Mouse (Mus musculus) MN1 (cell line): ENCODE measurements around the gene Gli3.

Experiments
- DNase-seq: peaks from one replicate; pipeline ENCODE4 v3.0.0-alpha.2; 2016; ENCODE audit warnings: low spot score

The Gli3 gene

DNA sequence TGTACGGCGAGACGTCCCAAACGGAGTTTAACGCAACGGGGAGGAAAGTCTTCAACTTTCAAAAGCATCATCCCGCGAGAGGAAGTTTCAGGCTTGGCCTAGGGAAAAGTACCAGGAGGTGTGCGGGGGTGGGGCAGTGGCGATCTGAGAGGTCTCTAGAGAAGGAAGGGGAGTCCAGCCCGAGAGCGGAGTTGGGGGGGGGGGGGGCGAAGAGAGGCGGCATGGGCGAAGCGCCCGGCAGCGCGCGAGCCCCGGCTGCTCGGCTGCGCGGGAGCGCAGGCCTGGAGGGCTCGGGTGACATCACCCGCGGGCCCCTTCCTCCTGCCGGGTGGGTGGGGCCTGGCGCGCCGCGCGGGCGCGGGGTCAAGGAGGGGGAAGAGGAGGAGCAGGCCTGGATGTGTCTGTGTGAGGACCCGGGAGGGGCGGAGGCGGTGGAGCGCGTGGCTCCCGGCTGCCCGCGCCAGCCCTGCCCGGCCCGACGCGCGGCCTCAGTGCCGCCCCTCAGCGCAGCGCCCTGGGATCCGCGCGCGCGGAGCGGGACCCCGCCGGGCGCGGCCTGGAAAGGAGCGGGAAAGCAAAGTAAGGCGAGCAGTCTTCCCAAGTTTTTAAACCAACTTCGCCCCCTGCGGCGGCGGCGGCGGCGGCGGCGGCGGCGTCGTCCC lies at the start of gene Gli3:
TSS of gene Gli3 (plus strand) at position 406 of the 662 bp plus-strand sequence.
- peak; percentile 44 for DNase-seq

DNA sequence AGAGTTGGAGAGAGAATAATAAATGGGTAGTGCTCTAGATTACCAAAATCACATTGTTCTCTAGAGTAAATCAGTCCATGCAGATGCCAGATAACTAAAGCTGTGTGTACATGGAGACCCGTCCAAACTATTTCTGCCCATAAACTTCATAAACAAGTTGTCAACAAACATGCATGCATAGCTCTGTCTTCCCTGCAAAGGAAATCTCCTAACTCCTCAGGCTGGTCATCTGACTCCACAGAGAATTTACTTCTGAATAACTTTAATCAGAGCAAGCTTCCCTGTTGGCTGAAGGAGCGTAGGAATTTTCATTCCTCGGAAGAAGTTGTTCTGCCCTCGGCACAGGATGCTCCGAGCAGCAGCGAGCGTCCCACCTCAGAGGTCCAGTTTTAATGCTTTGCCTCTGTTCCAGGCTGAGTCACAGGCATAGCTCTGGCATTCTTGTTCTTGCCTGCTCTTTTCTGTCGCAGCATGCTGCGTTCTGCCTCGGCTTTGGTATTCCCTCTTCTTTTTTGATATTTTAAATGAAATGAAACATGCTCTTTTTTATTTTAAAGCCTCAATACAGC lies 41.8 kb upstream of the Gli3 start:
- no peak for DNase-seq

DNA sequence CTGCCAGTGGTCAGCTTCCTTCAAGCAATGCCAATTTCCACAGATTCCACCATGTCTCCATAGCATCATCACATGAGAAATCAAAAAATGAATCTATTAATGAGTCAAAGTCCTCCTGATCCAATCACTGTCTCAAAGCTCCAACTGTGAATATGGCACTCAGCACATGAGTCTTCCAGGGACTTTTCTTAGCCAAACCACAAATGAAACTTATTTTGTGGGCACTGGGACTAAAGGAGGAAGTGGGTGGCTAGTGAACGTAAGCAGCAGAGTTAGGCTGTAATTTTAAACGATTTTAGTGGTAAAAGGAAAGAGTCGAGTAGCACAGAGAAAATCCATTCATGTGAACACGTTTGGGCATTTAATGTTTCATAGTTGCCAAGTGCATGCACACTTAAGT lies 21.0 kb upstream of the Gli3 start:
- no peak for DNase-seq

DNA sequence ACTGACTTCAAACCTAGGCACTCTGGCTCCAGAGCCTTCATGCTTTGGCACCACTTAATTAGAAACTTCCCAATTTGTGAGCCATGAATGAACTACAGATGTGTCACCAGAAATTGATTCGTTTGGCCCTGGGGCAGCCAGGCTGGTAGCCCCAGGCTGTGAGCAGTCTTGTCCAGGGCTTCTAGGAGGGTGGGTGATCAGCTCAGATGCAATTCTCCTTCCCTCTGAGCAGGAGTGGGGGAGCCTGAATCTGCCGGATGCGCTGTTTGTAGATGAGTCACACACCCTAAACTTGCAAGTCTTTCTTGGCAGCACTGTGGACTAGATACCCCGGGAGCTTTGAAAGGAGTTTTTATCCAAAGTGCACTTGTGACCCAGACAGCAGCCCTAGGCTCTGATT lies 18.7 kb upstream of the Gli3 start:
- DNase-seq, result no peak

DNA sequence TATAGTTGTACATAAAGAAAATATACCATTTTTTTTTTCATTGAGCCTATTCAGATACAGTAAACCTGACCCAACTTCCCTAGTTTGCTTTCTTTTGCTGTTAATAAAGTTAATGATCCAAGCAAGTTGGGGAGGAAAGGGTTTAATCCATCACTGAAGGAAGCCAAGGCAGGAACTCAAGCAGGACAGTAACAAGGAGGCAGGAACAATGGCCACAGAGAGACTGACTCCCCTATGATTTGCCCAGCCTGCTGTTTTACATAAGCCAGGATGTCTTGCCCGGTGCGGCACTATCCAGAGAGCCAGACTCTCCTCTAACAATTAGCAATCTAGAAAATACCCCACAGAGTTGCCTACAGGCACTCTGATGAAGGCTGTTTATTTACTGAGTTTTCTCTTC lies 17.4 kb upstream of the Gli3 start:
- no peak for DNase-seq

DNA sequence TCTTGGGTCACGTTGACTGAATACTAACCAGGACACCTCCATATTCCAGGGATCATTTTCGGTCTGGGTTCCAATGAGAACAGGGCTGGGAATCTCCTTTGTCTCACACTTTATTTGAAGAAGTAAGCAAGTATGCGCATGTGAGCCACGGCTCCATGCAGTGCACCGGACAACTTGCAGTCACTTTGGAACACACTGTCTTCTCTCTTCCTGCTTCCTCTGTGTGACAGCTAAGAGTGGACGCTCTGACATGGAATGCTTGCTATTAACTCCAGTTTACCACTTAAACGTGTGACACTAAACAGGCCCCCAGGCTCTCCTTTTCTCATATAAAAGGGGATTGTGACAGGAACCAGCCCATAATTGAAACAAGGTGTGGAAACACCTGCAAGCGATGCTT lies 17.0 kb upstream of the Gli3 start:
- DNase-seq, result no peak

DNA sequence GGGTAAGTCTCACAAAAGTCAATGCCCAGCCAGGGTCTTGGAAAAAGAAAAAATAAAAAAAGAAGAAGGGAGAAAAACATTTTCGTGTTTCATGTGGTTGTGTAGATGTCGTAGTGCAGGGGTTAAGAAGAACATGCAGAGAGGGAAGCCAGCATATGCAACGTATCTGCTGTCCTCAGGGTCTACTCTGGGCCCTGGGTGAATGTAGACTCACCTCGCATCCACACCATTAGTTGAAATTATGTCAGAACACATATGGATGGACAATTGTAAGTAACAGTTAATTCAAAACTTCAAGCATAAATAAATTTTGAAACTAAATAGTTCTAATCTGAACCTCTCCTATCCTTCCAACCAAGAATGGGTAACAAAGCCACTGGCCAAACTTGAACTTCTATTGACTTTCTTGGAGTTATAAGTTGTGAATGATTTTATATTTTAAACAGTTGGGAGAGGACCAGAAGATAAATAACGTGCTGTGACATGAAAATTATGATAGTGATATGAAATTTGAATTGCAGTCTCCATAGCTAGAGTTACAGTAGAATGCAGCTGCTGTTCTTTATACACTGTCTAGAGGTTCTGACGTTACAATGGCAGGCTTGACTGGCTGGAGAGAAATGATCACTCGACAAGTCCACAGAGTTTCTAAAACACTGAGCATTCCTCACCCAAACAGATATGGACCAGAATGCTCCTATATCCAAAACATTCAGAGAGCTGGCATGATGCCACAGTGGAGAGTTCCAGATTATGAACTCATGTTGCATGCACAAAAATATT lies 16.1 kb upstream of the Gli3 start:
- DNase-seq, result no peak

DNA sequence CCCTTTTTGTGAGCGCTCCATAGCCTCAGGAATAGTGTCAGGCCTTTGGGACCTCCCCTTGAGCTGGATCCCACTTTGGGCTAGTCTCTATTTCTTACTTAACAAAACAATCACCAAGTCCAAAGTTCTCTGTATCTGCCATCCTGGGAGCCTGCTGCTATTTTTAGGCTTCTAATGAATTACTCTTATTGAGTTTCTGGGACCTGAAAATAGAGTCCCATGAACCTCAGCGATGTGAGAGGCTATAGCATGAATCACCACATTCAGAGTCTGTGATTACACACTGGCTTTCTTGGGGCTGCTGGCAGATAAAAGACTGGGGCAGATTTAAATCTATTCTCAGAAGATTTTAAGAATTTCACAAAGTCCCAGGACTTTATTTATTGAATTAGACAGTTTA lies 12.1 kb upstream of the Gli3 start:
- no peak for DNase-seq

DNA sequence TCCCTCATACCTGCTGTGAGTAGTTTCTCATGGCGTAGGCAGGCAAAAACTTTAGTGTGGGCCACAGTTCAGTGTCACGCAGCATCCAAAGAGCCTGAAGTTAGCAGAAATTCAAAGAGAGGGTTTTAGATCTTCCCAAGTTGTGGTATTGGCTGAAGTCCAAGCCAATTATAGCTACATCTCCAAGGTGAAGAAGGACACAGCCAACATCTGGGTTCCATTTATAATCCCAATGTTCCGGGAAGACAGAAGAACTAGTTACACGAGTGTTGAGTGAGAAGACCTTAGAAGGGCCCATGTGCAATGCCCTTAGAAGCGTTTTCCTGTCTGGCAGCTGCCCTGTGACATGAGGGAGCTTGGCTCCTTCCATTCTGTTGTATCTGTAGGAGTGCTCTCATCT lies 5.2 kb upstream of the Gli3 start:
- DNase-seq, result no peak

DNA sequence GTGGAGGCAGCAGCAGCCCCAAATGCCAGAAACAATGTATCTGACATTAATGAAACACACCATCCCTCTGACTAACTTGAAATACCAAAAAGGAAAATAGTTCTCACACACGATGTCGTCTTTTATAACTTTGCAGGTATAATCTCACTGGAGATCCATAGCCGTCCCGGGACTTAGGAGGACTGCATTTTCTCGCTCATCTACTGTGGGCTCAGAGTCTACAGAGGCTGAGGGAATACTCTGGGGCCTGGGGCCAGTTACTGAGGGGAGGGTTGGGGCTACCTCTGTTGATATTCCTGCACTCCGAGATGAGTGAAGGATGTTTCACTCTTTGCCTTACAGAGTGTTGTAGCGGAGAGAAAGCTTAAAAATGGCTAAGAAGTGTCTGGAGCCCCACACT lies 1.1 kb upstream of the Gli3 start:
- DNase-seq, result no peak

DNA sequence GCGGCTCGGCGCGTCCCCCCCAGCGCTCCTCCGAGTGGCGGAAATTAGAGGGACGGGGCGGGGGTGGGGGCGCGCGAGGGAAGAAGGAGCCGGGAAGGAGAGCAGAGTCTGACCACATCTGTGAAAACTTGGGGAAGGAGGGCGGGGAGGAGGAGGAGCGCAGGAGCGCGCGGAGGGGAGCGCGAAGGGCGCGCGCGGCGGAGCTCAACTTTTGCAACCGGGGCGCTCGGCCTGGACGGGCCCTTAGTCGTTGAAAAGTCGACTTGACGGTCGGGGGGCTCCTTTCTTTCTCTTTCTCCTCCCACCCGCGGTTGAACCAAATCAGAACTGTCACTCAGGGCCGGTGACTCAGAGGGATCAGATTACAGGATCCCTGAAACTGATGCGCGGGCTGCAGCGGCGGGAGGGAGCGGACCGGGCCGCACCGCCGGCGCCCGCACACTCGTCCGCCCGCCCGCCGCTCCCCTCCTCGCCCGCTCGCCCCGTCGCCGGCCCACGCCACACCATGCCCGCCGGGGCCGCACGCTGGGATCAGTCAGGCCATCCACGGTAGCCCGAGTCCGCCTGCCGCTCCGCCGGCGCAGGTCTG lies 551 bp downstream of the Gli3 start:
- DNase-seq, result peak; percentile 11

DNA sequence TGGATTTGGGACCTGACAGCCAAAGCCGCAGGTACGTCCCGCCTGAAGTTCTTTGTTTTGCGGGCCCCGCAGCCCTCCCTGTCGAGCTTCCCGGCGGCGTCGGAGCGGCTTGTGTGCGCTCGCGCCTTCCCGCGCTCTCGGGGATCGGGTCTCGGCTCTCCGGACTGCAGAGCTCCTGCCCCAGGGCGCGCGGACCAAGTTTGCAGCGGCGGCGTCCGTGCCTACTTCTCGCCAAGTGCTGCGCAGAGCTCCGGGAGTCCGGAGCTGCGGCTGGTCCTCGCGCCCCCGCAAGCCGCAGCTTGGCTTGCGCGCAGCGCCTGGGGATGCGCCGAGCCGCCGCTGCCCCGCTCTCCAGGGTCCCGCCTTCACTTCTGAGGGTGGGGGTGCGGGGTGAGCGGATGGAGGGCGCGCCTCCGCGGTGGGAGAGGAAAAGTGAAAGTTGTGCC lies 1.1 kb downstream of the Gli3 start:
- peak; percentile 6 for DNase-seq

DNA sequence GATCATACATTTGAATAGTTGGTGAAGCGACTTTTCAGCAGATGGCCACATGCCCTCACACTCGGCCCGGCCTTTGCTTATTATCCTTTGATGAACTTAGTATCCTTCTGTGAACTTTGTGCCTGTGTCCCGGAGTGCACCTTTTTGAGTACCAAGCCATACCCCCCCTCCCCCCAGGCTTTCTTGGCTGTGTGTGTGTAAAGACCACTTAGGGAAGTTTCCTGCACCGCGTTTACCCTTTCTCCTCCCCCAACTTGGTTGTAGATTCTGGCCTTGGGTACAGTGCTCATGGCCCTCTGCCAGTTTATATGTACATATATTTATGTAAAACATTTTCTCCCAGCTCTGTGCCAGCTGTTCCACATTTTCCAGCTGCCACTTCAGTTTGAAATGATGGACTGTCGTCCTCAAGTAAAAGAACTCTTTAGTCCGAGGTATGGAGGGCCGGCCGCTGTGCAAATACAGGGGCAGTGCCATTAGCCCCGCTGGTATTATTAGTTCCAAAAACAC lies 1.8 kb downstream of the Gli3 start:
- DNase-seq, result no peak

DNA sequence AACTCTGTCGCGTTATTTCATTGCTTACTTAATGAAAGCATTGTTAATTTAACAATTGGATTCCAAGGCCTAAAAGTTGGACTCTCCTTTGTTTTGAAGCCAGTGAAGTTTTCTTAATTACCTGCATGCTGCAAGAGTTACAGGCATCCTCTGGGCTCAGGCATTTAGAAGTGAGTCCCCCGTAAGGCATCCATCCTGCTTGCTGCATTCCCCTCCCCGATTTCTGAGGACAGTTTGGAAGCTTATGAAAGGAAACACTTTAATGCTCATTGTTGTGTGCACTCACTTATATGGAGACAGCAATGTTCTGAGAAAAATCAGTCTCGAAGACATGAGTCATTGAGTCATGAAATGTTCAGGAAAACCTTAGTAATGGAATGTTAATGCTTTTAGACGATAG lies 3.5 kb downstream of the Gli3 start:
- DNase-seq, result no peak

DNA sequence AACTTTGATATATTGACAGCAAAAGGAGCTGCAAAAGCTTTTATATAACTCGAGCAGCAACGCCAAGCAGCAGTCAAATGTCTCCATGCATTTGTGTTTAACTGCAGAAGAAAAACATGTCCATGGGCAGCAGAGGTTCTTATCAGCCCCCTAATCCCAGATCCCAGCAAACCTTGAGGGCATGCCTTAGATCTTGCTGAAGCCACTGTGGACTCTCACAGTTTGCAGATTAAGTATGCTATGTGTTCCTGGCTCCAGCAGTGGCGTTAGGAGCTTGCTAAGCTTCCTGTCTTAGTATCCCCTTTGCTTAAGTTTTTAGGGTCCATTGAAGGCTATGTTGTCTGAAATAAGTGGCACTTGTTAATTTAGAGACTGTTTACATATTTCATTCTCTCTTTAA lies 4.4 kb downstream of the Gli3 start:
- DNase-seq, result no peak

DNA sequence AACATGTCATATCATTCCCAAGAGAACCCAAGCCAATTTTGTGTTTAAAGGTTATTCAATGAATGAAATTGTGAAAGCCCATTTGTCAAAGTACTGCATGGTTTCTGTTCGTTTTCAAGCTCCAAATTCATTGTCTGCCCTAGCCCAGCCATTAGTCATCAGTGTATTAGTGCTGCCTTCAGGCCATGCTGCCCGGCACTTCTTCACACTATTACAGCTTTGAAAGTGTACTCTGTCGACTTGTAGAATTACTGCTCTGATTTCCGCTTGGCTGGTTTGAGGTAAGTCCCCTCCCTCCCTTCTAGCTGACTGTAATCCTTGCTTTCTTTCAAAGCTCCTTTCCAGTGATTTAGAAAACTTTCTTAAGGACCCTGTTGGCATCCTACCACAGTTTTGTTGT lies 5.4 kb downstream of the Gli3 start:
- no peak for DNase-seq

DNA sequence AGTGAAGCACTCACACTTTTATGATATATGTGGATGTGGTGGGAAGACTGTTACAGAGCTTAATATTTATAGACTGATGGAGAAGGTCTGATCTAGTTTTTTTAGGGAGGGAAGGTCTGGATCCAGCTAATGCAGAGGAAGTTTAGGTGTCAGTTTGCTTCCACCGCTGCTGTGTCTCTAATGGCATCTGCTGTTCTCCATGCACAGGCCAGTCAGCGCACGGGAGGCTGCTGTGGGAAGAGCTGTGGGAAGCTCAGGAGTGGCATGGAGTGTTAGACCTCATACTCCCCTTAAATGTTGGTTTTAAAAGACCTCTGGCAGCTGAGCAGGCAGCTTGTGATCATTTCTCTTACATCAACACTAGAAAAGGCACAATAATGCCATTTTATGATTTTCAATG lies 7.0 kb downstream of the Gli3 start:
- DNase-seq, result no peak

DNA sequence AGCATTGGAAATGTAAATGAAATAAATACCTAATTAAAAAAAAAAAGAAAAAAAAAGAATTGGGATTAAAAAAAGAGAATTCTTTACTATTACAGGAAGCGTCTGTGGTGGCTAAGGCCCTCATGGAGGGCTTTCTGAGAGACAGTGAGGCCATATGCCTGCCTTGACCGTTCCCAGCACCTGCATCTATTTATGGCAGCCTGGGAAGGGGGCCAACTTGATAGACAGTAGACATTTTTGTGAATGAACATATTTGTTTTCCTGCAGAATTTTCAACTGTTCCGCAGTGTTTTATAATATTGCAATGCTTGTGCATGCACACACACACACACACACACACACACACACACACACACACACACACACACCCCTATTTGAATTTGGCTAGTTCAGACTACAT lies 9.7 kb downstream of the Gli3 start:
- no peak for DNase-seq

DNA sequence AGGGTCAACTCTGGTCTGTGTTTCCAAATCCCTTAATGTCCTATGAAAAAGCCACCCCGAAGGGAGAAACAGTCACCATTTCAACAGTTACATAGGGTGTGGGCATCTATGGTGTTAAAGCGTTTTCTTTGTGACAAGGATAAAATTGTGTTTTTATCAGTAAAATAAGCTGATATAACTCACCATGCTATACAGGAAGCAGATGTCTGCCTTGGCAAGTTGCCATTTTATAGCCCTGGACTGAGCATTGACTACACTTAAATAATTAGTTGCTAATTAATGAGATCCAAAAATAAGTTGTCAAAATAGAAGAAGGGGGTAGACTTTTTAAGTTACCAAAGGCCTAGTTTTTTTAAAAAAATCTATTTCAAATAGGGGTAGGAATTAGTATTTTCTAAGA lies 11.4 kb downstream of the Gli3 start:
- DNase-seq, result no peak

DNA sequence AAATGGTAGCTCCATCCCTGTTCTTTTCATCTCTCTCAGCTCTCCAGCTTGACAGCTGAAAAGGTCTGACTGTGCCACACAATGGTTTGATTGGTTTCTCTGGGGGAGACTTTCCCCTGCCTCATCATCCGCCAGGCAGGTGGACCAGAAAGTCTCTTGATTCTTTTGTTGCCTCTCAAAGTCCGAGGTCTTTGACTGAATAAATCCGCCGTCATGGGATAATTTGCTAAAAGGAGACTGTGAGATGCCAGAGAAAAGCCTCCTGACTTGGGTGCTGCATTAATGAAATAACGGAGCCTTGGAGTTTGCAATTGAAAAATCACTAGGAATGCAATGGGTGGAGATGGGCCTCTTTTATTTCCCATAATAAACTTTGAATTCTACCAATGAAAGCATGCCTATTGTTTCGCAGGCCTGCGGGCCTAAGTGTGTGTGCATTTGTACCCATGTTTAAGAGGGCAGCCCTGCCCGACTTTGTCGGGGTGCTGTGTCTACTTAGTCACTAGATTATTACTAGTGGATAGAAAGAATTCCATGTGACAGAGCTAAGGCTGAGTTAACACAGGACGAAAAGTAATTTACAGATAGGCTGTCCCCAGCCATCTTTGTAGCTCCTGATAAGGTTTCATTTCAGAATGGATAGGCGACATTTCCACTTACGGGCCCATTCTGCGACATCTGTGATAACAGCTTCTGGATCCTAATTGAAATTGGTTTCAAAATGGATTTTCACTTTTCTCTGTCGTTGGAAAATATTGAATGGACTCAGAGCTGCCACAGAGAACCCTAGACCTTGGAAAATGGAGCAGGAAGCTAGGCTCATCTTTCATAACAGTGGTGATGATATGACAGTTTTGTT lies 23.2 kb downstream of the Gli3 start:
- DNase-seq, result no peak

DNA sequence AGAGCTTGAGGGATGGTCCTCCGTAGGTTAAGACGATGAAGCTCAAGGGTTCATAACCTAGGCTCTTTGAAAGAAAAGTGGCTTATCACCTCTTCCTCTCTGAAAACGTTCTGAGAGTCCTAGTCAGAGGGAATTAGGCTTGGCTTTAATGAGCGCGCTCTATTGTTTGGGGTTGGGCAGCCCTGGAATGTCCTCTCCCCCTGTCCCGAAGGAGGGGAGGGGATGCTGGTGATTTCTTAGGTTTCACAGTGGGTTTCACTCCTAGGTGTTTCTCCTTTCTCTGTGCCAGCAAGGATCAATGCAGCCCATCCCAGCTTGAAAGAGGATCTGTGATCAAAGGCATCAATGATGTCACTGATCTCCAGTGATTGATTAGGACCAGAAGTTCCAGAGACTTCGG lies 24.3 kb downstream of the Gli3 start:
- DNase-seq, result no peak

DNA sequence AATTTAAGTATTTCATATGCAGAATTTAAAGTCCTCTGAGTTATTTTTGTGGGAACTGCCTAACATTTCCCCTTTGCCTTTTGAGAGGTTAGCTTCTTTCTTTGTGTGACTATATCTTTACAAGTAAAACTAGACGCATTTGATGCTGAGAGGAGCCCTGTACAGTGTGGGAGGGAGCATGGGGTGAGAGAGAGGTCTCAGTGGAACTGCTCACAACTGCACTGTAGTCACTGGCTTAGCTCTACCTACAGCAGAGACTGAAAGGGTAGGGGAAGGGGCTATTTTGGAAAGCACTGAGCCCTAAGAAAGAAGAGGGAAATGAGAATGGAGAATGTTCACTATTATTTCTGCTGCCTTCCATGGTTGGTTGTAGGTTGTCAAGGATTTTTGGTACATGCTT lies 25.0 kb downstream of the Gli3 start:
- DNase-seq, result no peak
